In genomic region chr1:73915218-73916070, GRCm38 (mm10) we compare ENCODE assay signal across 8 mouse cellular contexts.
DNase-seq lines count a peak whose midpoint lies in the region.

No protein-coding gene starts in this region.

- H3K4me3 ChIP-seq in heart, embryonic 10.5 days, result no peak overlapping the region

- DNase-seq in heart, adult 18-20 months, result peak; percentile 65 to 78
- DNase-seq in heart, postnatal 25 days (ENCODE audit: low spot score), result no peak
- peak; percentile 8 for DNase-seq in adrenal gland, postnatal 14 days
- no peak for DNase-seq in heart, embryonic 10.5 days (ENCODE audit: low spot score)
- DNase-seq in left cerebral cortex, postnatal 25 days (ENCODE audit: low spot score in 2 of 2), result peak; percentile 68 to 83
- DNase-seq in thymus, postnatal 36 days, result no peak
- DNase-seq in cerebellum, adult 11 months, result no peak
- DNase-seq in cerebellum, adult 11-12 months, result no peak

- H3K27me3 ChIP-seq in heart, embryonic 10.5 days (ENCODE audit: insufficient read depth, poor library complexity, severe bottlenecking), result peaks cover 26% of the 10 kb centered on the region; the same call in 1 of the 2 replicates

- intact Hi-C loops in heart, postnatal 25 days (cut with DNase I), result no loop called here
- intact Hi-C loops in left cerebral cortex, postnatal 25 days (cut with DNase I), result no loop called here

- peaks cover 82% of the 10 kb centered on the region for H3K36me3 ChIP-seq in heart, embryonic 10.5 days

- no peaks in the 10 kb centered on the region for H3K9me3 ChIP-seq in heart, embryonic 10.5 days

- peaks cover 72% of the 10 kb centered on the region for H3K4me1 ChIP-seq in heart, embryonic 10.5 days

- H3K27ac ChIP-seq in heart, embryonic 10.5 days, result peak overlapping the region; percentile 52; the same call in 1 of the 2 replicates

- 42% methylated on average over 8 of the region's 8 CpGs for WGBS in heart, embryonic 10.5 days

Comparison
In these comparisons a context has a peak if more than half of its experiments do, and no peak if none do; other contexts are left out.
1. DNase-seq: peak in heart, adult 18-20 months (2 of 2), adrenal gland, postnatal 14 days (single experiment) and left cerebral cortex, postnatal 25 days (2 of 2); none in heart, postnatal 25 days (single experiment), heart, embryonic 10.5 days (single experiment), thymus, postnatal 36 days (0 of 2), cerebellum, adult 11 months (single experiment) and cerebellum, adult 11-12 months (single experiment).